8 mouse cellular contexts compared by ENCODE assay signal in the genomic region with DNA sequence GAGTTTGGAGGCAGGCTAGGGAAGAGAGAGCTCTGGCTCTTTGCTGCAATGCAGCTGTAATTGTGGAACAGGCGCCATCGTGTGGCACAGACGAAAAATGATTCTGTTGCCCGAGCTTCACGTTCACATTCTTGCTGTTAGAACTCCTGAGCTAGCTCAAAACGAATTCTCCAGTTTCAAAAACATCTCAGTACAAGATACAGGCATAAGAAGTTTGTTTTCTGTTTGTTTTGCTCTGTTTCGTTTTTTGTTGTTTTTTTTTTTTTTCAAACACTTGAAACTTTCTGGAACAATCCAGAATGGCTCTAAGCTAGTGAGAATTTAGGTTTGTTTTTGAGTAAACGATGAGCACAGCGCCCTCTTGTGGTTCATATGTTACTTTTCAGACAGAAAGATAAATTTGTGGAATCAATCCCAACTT.
DNase-seq lines count a peak whose midpoint lies in the region; ATAC-seq and TF ChIP-seq lines count a peak whose summit lies in the region.

No protein-coding gene starts in this region.

- H3K27me3 ChIP-seq in ES-Bruce4 (ENCODE audit: control insufficient read depth, insufficient read depth, low read length, poor library complexity, severe bottlenecking) = no peaks in the 10 kb centered on the region
- H3K27me3 ChIP-seq in forebrain, embryonic 16.5 days (replicated peaks; ENCODE audit: control insufficient read depth, insufficient read depth, low read length) = no peaks in the 10 kb centered on the region

- no peaks in the 10 kb centered on the region for H3K4me1 ChIP-seq in ES-Bruce4 (ENCODE audit: control insufficient read depth, insufficient read depth, low read length)
- peaks cover 3% of the 10 kb centered on the region for H3K4me1 ChIP-seq in forebrain, embryonic 16.5 days (replicated peaks; ENCODE audit: control insufficient read depth, insufficient read depth, low read length)
- H3K4me1 ChIP-seq in olfactory bulb, adult 2 months (ENCODE audit: control insufficient read depth, insufficient read depth, low read length) = peaks cover 2% of the 10 kb centered on the region

- no peak for TF ChIP-seq EP300 in ES-Bruce4 (IDR thresholded peaks at IDR 0.05; ENCODE audit: insufficient read depth, low read depth, low read length)

- H3K27ac ChIP-seq in ES-Bruce4 (ENCODE audit: insufficient read depth, low read length) = no peak overlapping the region
- H3K27ac ChIP-seq in forebrain, embryonic 16.5 days (ENCODE audit: low read length) = no peak overlapping the region
- H3K27ac ChIP-seq in olfactory bulb, adult 2 months (ENCODE audit: insufficient read depth, low read depth, low read length) = no peak overlapping the region

- H3K36me3 ChIP-seq in ES-Bruce4 (ENCODE audit: control insufficient read depth, insufficient read depth, low read length, poor library complexity, severe bottlenecking) = no peaks in the 10 kb centered on the region
- no peaks in the 10 kb centered on the region for H3K36me3 ChIP-seq in forebrain, embryonic 16.5 days (ENCODE audit: control insufficient read depth, insufficient read depth)

- no peak for TF ChIP-seq POLR2A in ES-Bruce4 (IDR thresholded peaks at IDR 0.05; ENCODE audit: insufficient read depth, low read length)
- TF ChIP-seq POLR2A in olfactory bulb, adult 2 months (IDR thresholded peaks at IDR 0.05; ENCODE audit: insufficient read depth, low read depth, low read length) = no peak

- no peak overlapping the region for H3K4me3 ChIP-seq in ES-Bruce4 (ENCODE audit: low read depth, low read length)
- no peak overlapping the region for H3K4me3 ChIP-seq in forebrain, embryonic 16.5 days (replicated peaks; ENCODE audit: low read length)
- H3K4me3 ChIP-seq in olfactory bulb, adult 2 months (ENCODE audit: insufficient read depth, low read depth, low read length) = no peak overlapping the region

- intact Hi-C loops in heart, postnatal 25 days (cut with DNase I) = loop anchor here (5.0 kb wide), 1 partner anchor 310 kb away; no protein-coding TSS in a partner anchor

- peak; percentile 59 for DNase-seq in c-Kit-positive CD71-negative TER-119-negative erythroid progenitor cells, embryonic 14.5 days (ENCODE audit: low read depth)
- DNase-seq in heart, postnatal 25 days (ENCODE audit: low spot score) = peak; percentile 28
- peak; percentile 73 for DNase-seq in layer of hippocampus, adult 11-12 months (ENCODE audit: low spot score)
- peak; percentile 70 to 78 for DNase-seq in lung, adult 18-20 months
- DNase-seq in thymus, postnatal 10 days (ENCODE audit: low spot score in 2 of 2) = peak; percentile 24 to 58

- peak; percentile 84 for ATAC-seq in forebrain, embryonic 16.5 days

- H3K4me2 ChIP-seq in forebrain, embryonic 16.5 days (ENCODE audit: low read length) = peak overlapping the region; percentile 25; the same call in 1 of the 2 replicates

- peak; percentile 73 for TF ChIP-seq CTCF in ES-Bruce4 (IDR thresholded peaks at IDR 0.05; ENCODE audit: low read depth, low read length)
- peak; percentile 46 for TF ChIP-seq CTCF in olfactory bulb, adult 2 months (IDR thresholded peaks at IDR 0.05; ENCODE audit: insufficient read depth, low read depth, low read length)

- under 1% methylated on average over 9 of the region's 9 CpGs for WGBS in forebrain, embryonic 16.5 days
- 1% methylated on average over 9 of the region's 9 CpGs for WGBS in olfactory bulb, adult 2 months

- no peak overlapping the region for H3K9ac ChIP-seq in ES-Bruce4 (ENCODE audit: low read depth, poor library complexity, severe bottlenecking)
- H3K9ac ChIP-seq in forebrain, embryonic 16.5 days (replicated peaks; ENCODE audit: low read depth, low read length) = no peak overlapping the region

- H3K9me3 ChIP-seq in ES-Bruce4 (replicated peaks; ENCODE audit: control insufficient read depth, insufficient read depth, low read length, poor library complexity, severe bottlenecking) = no peaks in the 10 kb centered on the region
- no peaks in the 10 kb centered on the region for H3K9me3 ChIP-seq in forebrain, embryonic 16.5 days (ENCODE audit: control insufficient read depth, low read length)
